25 mouse cellular contexts compared by ENCODE assay signal in genomic region chr3:131609651-131610050, GRCm38 (mm10). TPM values are rescaled to one million over a fixed set of nuclear protein-coding genes. Genes with fewer than 3 reads are reported as not detected.
DNase-seq lines count a peak whose midpoint lies in the region; ATAC-seq and TF ChIP-seq lines count a peak whose summit lies in the region.
"Had no signal": no experiment of that assay in that cellular context is flagged by ENCODE, and none has a peak within 500 bp of the region (broad histone marks: within the 10 kb centered on the region; RNA-seq: fewer than 3 reads in every experiment).

No protein-coding gene starts in this region.

- peak; percentile 83 for DNase-seq in heart, adult 11 months
- no peak for DNase-seq in heart, adult 8-10 months (ENCODE audit: low spot score)
- DNase-seq in kidney, adult 2 months = peak; percentile 54
- peak; percentile 79 for DNase-seq in liver, adult 2 months (ENCODE audit: extremely low read depth, low read depth, low spot score)
- no peak for DNase-seq in liver, postnatal 0 days
- DNase-seq in midbrain, embryonic 11.5 days (ENCODE audit: low spot score, missing footprints) = peak; percentile 26
- DNase-seq: adrenal gland, adult 8-10 months; adrenal gland, postnatal 14 days; adrenal gland, postnatal 36 days; B cell, adult 2 months; cerebellum, adult 11-12 months; cerebellum, adult 2 months; cerebellum, adult 9-10 months; cerebellum, postnatal 10 days; cerebellum, postnatal 25 days had no signal

- H3K79me2 ChIP-seq in liver, adult 2 months (ENCODE audit: control insufficient read depth, insufficient read depth, low read length) = no peaks in the 10 kb centered on the region

- no peaks in the 10 kb centered on the region for H3K27me3 ChIP-seq in kidney, adult 2 months (replicated peaks; ENCODE audit: control insufficient read depth, insufficient read depth, low read length)
- H3K27me3 ChIP-seq in kidney, embryonic 16.5 days (ENCODE audit: insufficient read depth, low read length) = no peaks in the 10 kb centered on the region
- no peaks in the 10 kb centered on the region for H3K27me3 ChIP-seq in liver, adult 2 months (ENCODE audit: control insufficient read depth, insufficient read depth, low read length)
- no peaks in the 10 kb centered on the region for H3K27me3 ChIP-seq in liver, postnatal 0 days (ENCODE audit: insufficient read depth, low read length)
- H3K27me3 ChIP-seq in midbrain, embryonic 11.5 days (ENCODE audit: control insufficient read depth, insufficient read depth, low read length) = no peaks in the 10 kb centered on the region
- no peaks in the 10 kb centered on the region for H3K27me3 ChIP-seq in midbrain, embryonic 13.5 days
- H3K27me3 ChIP-seq: CH12.LX; embryonic facial prominence, embryonic 12.5 days; forebrain, embryonic 13.5 days; Patski had no signal

- no peak overlapping the region for H3K4me2 ChIP-seq in kidney, embryonic 16.5 days (replicated peaks; ENCODE audit: low read depth, low read length)
- no peak overlapping the region for H3K4me2 ChIP-seq in liver, postnatal 0 days (ENCODE audit: low read depth, low read length)
- H3K4me2 ChIP-seq in midbrain, embryonic 11.5 days = no peak overlapping the region
- H3K4me2 ChIP-seq in midbrain, embryonic 13.5 days (replicated peaks) = no peak overlapping the region
- H3K4me2 ChIP-seq: embryonic facial prominence, embryonic 12.5 days; forebrain, embryonic 13.5 days had no signal

- WGBS in kidney, adult 2 months = 79% methylated on average over 4 of the region's 4 CpGs
- WGBS in kidney, embryonic 16.5 days = 90% methylated on average over 4 of the region's 4 CpGs
- WGBS in liver, adult 2 months = 37% methylated on average over 4 of the region's 4 CpGs
- 73% methylated on average over 4 of the region's 4 CpGs for WGBS in liver, postnatal 0 days (ENCODE audit: insufficient replicate concordance)
- WGBS in midbrain, embryonic 11.5 days = 90% methylated on average over 4 of the region's 4 CpGs
- 95% methylated on average over 4 of the region's 4 CpGs for WGBS in midbrain, embryonic 13.5 days

- no peak overlapping the region for H3K9ac ChIP-seq in kidney, embryonic 16.5 days (replicated peaks; ENCODE audit: low read length)
- no peak overlapping the region for H3K9ac ChIP-seq in liver, adult 2 months (ENCODE audit: low read depth, low read length)
- H3K9ac ChIP-seq in liver, postnatal 0 days (replicated peaks) = no peak overlapping the region
- H3K9ac ChIP-seq in midbrain, embryonic 11.5 days (ENCODE audit: low read length) = no peak overlapping the region
- no peak overlapping the region for H3K9ac ChIP-seq in midbrain, embryonic 13.5 days (replicated peaks)
- H3K9ac ChIP-seq: embryonic facial prominence, embryonic 12.5 days; forebrain, embryonic 13.5 days had no signal

- TF ChIP-seq EP300 in liver, postnatal 0 days (IDR thresholded peaks at IDR 0.05; ENCODE audit: low read depth) = no peak

- no peak for ATAC-seq in kidney, embryonic 16.5 days (ENCODE audit: low FRiP score, low TSS enrichment)
- no peak for ATAC-seq in liver, postnatal 0 days
- ATAC-seq in midbrain, embryonic 11.5 days (ENCODE audit: low FRiP score) = no peak
- no peak for ATAC-seq in midbrain, embryonic 13.5 days
- ATAC-seq: activated CD4-positive, CD25-positive, alpha-beta regulatory T cell, adult 4 months; CD4-positive, CD25-positive, alpha-beta regulatory T cell, adult 4 months; forebrain, embryonic 13.5 days; Patski had no signal

- H3K27ac ChIP-seq in kidney, adult 2 months (ENCODE audit: insufficient read depth, low read depth, low read length) = no peak overlapping the region
- no peak overlapping the region for H3K27ac ChIP-seq in kidney, embryonic 16.5 days (ENCODE audit: low read length)
- H3K27ac ChIP-seq in liver, adult 2 months (replicated peaks; ENCODE audit: insufficient read depth, low read depth, low read length) = no peak overlapping the region
- no peak overlapping the region for H3K27ac ChIP-seq in liver, postnatal 0 days (ENCODE audit: low read depth)
- H3K27ac ChIP-seq in midbrain, embryonic 11.5 days (ENCODE audit: low read depth, low read length) = no peak overlapping the region
- no peak overlapping the region for H3K27ac ChIP-seq in midbrain, embryonic 13.5 days
- H3K27ac ChIP-seq: embryonic facial prominence, embryonic 10.5 days; embryonic facial prominence, embryonic 12.5 days; forebrain, embryonic 13.5 days had no signal

- TF ChIP-seq CTCF in kidney, adult 2 months (conservative IDR thresholded peaks at IDR 0.05; ENCODE audit: insufficient read depth, insufficient read length, low read depth, low read length) = no peak
- TF ChIP-seq CTCF in liver, adult 2 months (IDR thresholded peaks at IDR 0.05; ENCODE audit: low read depth, low read length) = no peak
- TF ChIP-seq CTCF in liver, postnatal 0 days (IDR thresholded peaks at IDR 0.05; ENCODE audit: low read depth) = no peak

- H3K4me3 ChIP-seq in kidney, adult 2 months (ENCODE audit: insufficient read depth, low read depth, low read length) = no peak overlapping the region
- H3K4me3 ChIP-seq in kidney, embryonic 16.5 days (ENCODE audit: low read length) = no peak overlapping the region
- H3K4me3 ChIP-seq in liver, adult 2 months (ENCODE audit: insufficient read depth, low read depth, low read length) = no peak overlapping the region
- H3K4me3 ChIP-seq in liver, postnatal 0 days (ENCODE audit: low read depth, low read length) = no peak overlapping the region
- H3K4me3 ChIP-seq in midbrain, embryonic 11.5 days (ENCODE audit: low read depth, low read length) = no peak overlapping the region
- H3K4me3 ChIP-seq in midbrain, embryonic 13.5 days (replicated peaks) = no peak overlapping the region
- H3K4me3 ChIP-seq: embryonic facial prominence, embryonic 10.5 days; embryonic facial prominence, embryonic 12.5 days; forebrain, embryonic 13.5 days had no signal

- no peaks in the 10 kb centered on the region for H3K4me1 ChIP-seq in kidney, adult 2 months (ENCODE audit: control insufficient read depth, insufficient read depth, low read length)
- H3K4me1 ChIP-seq in kidney, embryonic 16.5 days (ENCODE audit: insufficient read depth, low read length) = 0 out of 2 replicates have a peak, but pooled peaks cover 3% of the 10 kb centered on the region
- peaks cover 6% of the 10 kb centered on the region for H3K4me1 ChIP-seq in liver, adult 2 months (ENCODE audit: control insufficient read depth, insufficient read depth, low read length)
- H3K4me1 ChIP-seq in liver, postnatal 0 days (ENCODE audit: insufficient read depth) = peaks cover 5% of the 10 kb centered on the region
- no peaks in the 10 kb centered on the region for H3K4me1 ChIP-seq in midbrain, embryonic 11.5 days (ENCODE audit: control insufficient read depth, insufficient read depth, low read length)
- no peaks in the 10 kb centered on the region for H3K4me1 ChIP-seq in midbrain, embryonic 13.5 days (replicated peaks)
- H3K4me1 ChIP-seq: forebrain, embryonic 13.5 days had no signal

- H3K9me3 ChIP-seq in kidney, embryonic 16.5 days (ENCODE audit: low read length) = no peaks in the 10 kb centered on the region
- no peaks in the 10 kb centered on the region for H3K9me3 ChIP-seq in liver, postnatal 0 days (ENCODE audit: low read length)
- no peaks in the 10 kb centered on the region for H3K9me3 ChIP-seq in midbrain, embryonic 11.5 days (ENCODE audit: control insufficient read depth, low read length)
- no peaks in the 10 kb centered on the region for H3K9me3 ChIP-seq in midbrain, embryonic 13.5 days
- H3K9me3 ChIP-seq: embryonic facial prominence, embryonic 10.5 days; embryonic facial prominence, embryonic 12.5 days; forebrain, embryonic 13.5 days; G1E had no signal

- H3K36me3 ChIP-seq in kidney, adult 2 months (ENCODE audit: control insufficient read depth, insufficient read depth, low read length) = peaks cover 5% of the 10 kb centered on the region
- peaks cover 34% of the 10 kb centered on the region for H3K36me3 ChIP-seq in kidney, embryonic 16.5 days (ENCODE audit: insufficient read depth, low read length)
- no peaks in the 10 kb centered on the region for H3K36me3 ChIP-seq in liver, adult 2 months (ENCODE audit: control insufficient read depth, insufficient read depth, low read length)
- H3K36me3 ChIP-seq in liver, postnatal 0 days (replicated peaks; ENCODE audit: insufficient read depth, low read length) = no peaks in the 10 kb centered on the region
- 0 out of 2 replicates have a peak, but pooled peaks cover 2% of the 10 kb centered on the region for H3K36me3 ChIP-seq in midbrain, embryonic 11.5 days (ENCODE audit: control insufficient read depth, insufficient read depth, low read length)
- peaks cover 72% of the 10 kb centered on the region for H3K36me3 ChIP-seq in midbrain, embryonic 13.5 days

- no peak for TF ChIP-seq POLR2A in kidney, adult 2 months (IDR thresholded peaks at IDR 0.05; ENCODE audit: low read depth, low read length)
- TF ChIP-seq POLR2A in liver, adult 2 months (IDR thresholded peaks at IDR 0.05; ENCODE audit: extremely low read depth, insufficient read depth, low read length) = no peak

RNA-seq across cellular contexts. Expression of gene Papss1, which starts 45.1 kb away (rescaled TPM):
- total RNA-seq in heart, adult 8-10 months (2022) = 10 to 100 TPM in 2 of 4 experiments, 1 to 10 TPM in 2; 8.6 to 10.8 (median 9.9) TPM
- 56.2 and 56.3 TPM in 2 replicates for polyA plus RNA-seq in kidney, adult 2 months (2012; rRNA removed)
- polyA plus RNA-seq in kidney, embryonic 16.5 days (2015; fragmentation: Nextera tagmentation; extraction: Ambion mirVana) = 115 and 124 TPM in 2 replicates
- 5.6 and 7.3 TPM in 2 replicates for total RNA-seq in liver, adult 2 months (2014; rRNA removed)
- polyA plus RNA-seq in liver, adult 2 months (2012; rRNA removed) = 6.5 and 7.5 TPM in 2 replicates
- polyA plus RNA-seq in liver, postnatal 0 days (2015; fragmentation: Nextera tagmentation; extraction: Ambion mirVana) = 5.6 and 6.0 TPM in 2 replicates
- polyA plus RNA-seq in midbrain, embryonic 11.5 days (2014; fragmentation: Nextera tagmentation; extraction: Ambion mirVana) = 72.5 and 82.4 TPM in 2 replicates
- polyA plus RNA-seq in midbrain, embryonic 13.5 days (2015; fragmentation: Nextera tagmentation; extraction: Ambion mirVana) = 101 TPM in 2 replicates

Comparison
In these comparisons a context has a peak if more than half of its experiments do, and no peak if none do; other contexts are left out.
1. DNase-seq: peak in heart, adult 11 months (single experiment), kidney, adult 2 months (single experiment), liver, adult 2 months (single experiment) and midbrain, embryonic 11.5 days (single experiment); none in heart, adult 8-10 months (single experiment) and liver, postnatal 0 days (single experiment).